Mouse (Mus musculus): Measurements from ENCODE around the gene Gcfc2.

Gcfc2 gene

GRCm38 (mm10) chr6:81986171-81986570, 62.7 kb downstream of the Gcfc2 start:
- no peak for DNase-seq

DNA sequence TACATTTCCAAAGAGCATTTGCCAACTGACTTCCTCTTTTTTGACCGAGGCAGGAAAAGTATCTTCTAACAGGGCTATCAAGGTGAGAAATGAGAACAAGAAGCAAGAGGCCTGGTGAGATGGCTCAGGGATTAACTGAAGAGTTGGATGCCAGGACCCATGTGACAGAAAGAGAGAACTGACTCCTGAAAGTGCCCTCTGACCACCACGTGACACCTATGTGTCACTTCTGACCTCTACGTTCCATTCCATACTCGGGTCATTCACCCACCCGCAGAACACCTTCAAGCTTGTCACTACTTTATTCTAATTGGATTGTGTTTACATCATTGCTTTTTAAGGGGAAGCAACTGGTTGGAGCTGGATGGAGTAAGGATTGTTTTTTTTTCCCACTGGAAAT, 63.1 kb downstream of the Gcfc2 start:
- no peak for DNase-seq

DNA sequence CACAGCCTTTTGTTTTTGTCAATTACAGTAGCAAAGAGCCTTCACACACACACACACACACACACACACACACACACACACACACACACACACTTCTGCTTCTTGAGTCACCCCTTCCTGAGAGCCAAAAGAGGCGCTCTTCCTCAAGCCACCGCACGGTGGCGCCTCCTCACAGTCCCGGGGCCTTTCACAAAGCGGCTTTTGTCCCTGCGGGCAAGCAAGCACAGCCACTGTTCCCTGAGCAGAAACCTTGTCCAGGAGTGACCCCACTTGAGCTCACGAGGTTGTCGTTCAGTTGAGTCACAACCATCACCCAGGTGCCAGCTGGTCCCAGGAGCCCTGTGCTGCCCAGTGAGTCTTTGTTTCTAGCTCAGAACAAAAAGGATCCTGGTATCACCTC, 63.5 kb downstream of the Gcfc2 start:
- DNase-seq = peak; percentile 66

- DNase-seq = peak; percentile 33
Observed at GRCm38 (mm10) chr6:81987580-81987979, 64.1 kb downstream of the Gcfc2 start.

DNA sequence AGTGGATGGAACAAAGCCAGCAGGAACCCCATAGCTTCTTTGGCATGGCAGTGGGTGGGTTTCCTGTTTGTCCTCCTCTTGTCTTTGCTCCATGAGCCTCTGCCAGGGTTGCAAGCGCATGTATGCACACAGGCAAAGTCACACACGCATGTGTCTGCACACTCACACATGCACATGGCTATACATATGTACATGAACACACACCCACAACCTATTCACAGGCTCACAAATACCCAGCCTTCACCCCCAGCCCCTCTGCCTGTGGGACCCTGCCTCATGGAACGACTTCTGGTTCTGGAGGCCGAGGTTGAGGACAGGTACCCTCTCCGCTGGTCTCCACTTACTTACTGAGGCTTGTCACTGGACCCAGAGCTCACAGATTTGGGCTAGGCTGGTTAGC, 64.9 kb downstream of the Gcfc2 start:
- DNase-seq = no peak

DNA sequence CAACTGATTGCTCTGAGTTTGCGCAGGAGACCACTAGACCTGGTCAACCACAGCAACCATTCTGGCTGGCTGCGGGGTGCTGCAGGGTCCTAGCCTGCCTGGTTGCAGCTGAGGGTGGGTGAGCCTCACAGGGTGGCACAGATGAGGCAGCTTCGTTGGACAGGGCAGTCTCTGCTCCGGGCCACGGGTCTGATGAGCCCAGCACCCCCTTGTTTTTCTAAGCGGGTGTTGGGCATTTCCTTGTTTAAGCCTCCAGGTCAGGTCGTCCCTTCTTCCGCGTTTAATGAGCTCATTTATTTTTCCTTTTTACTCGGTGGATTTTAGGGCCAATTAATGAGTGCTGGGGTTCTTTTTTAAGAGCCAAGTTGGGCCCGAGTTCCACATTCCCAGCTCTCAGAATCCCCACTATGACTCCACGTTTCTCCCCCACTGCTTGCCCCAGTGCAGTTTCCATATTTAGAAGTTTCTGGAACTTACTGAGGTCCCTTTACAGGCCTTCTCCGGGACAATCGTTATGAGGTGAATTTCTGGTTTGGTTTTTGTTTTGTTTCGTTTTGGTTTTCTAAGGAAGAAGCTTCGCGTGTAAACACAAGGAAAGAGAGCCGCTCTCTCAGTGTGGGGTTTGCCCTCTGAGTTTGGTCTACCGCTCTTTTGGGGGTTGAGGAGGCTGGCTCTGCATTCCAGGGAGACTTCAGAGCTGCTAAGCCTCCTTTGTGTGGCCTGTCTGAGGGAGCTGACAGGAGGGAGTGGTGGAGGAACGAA, 66.8 kb downstream of the Gcfc2 start:
- no peak for DNase-seq

Measured in cerebellum, adult 9-10 months (tissue).